Mouse (Mus musculus): ENCODE results near the gene Clybl. TPM values are rescaled to one million over a fixed set of nuclear protein-coding genes. Genes with fewer than 3 reads are reported as not detected.

The Clybl gene
- polyA plus RNA-seq, 1 experiment from 2014 or later = 76.8 TPM

DNA sequence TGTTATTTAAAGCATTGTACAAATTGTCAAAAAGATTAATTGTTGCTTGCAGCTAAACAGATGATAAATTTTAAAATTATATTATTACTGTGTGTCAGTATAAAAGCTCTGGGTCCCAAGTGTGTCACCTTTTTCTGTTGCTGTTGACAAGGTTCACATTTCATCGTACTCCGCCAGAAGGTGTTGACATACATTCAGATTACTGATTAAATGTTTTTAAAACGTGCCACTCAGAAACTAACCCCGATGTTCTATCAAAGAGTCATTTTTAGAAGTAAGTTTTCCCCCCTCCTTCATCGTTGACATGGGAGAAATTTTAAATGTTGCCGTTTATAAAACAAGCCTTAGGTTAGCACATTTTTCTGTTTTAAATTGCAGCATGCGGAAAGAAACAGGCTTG, 83.7 kb downstream of the Clybl start:
- no peaks in the 10 kb centered on the region for H3K9me3 ChIP-seq (replicated peaks; ENCODE audit: control insufficient read depth, low read length)
- 41% methylated on average over 7 of the region's 7 CpGs for WGBS (ENCODE audit: insufficient replicate concordance)
- H3K36me3 ChIP-seq (ENCODE audit: control insufficient read depth, insufficient read depth, low read length) = no peaks in the 10 kb centered on the region
- peak overlapping the region; percentile 35; the same call in 1 of the 2 replicates for H3K4me2 ChIP-seq
- H3K27me3 ChIP-seq (ENCODE audit: control insufficient read depth, insufficient read depth, low read length) = peaks cover 3% of the 10 kb centered on the region; the same call in 1 of the 2 replicates
- H3K9ac ChIP-seq (ENCODE audit: low read depth, low read length) = no peak overlapping the region
- H3K4me3 ChIP-seq (ENCODE audit: low read depth, low read length) = no peak overlapping the region
- H3K4me1 ChIP-seq (ENCODE audit: control insufficient read depth, insufficient read depth, low read length) = no peaks in the 10 kb centered on the region
- no peak for ATAC-seq (replicated peaks; ENCODE audit: insufficient number of reproducible peaks, low FRiP score, low TSS enrichment)
- H3K27ac ChIP-seq (ENCODE audit: low read depth, low read length) = no peak overlapping the region

- no peak for ATAC-seq (replicated peaks; ENCODE audit: insufficient number of reproducible peaks, low FRiP score, low TSS enrichment)
- peaks cover 5% of the 10 kb centered on the region; the same call in 1 of the 2 replicates for H3K27me3 ChIP-seq (ENCODE audit: control insufficient read depth, insufficient read depth, low read length)
- H3K9ac ChIP-seq (ENCODE audit: low read depth, low read length) = no peak overlapping the region
- H3K9me3 ChIP-seq (replicated peaks; ENCODE audit: control insufficient read depth, low read length) = no peaks in the 10 kb centered on the region
- no peak overlapping the region for H3K4me3 ChIP-seq (ENCODE audit: low read depth, low read length)
- H3K27ac ChIP-seq (ENCODE audit: low read depth, low read length) = no peak overlapping the region
- no peak overlapping the region for H3K4me2 ChIP-seq
- WGBS (ENCODE audit: insufficient replicate concordance) = 40% methylated on average over 4 of the region's 4 CpGs
- no peaks in the 10 kb centered on the region for H3K36me3 ChIP-seq (ENCODE audit: control insufficient read depth, insufficient read depth, low read length)
- H3K4me1 ChIP-seq (ENCODE audit: control insufficient read depth, insufficient read depth, low read length) = no peaks in the 10 kb centered on the region
Measured at GRCm38 (mm10) chr14:122267590-122267989, 86.1 kb downstream of the Clybl start.

- no peak overlapping the region for H3K4me3 ChIP-seq (ENCODE audit: low read depth, low read length)
- H3K27ac ChIP-seq (ENCODE audit: low read depth, low read length) = no peak overlapping the region
- no peak for ATAC-seq (replicated peaks; ENCODE audit: insufficient number of reproducible peaks, low FRiP score, low TSS enrichment)
- H3K4me1 ChIP-seq (ENCODE audit: control insufficient read depth, insufficient read depth, low read length) = no peaks in the 10 kb centered on the region
- H3K9me3 ChIP-seq (replicated peaks; ENCODE audit: control insufficient read depth, low read length) = no peaks in the 10 kb centered on the region
- H3K27me3 ChIP-seq (ENCODE audit: control insufficient read depth, insufficient read depth, low read length) = peaks cover 11% of the 10 kb centered on the region; the same call in 1 of the 2 replicates
- no peak overlapping the region; the same call in 1 of the 2 replicates for H3K4me2 ChIP-seq
- H3K9ac ChIP-seq (ENCODE audit: low read depth, low read length) = no peak overlapping the region
- WGBS (ENCODE audit: insufficient replicate concordance) = 42% methylated on average over 14 of the region's 14 CpGs
- H3K36me3 ChIP-seq (ENCODE audit: control insufficient read depth, insufficient read depth, low read length) = no peaks in the 10 kb centered on the region
Measured at GRCm38 (mm10) chr14:122271104-122271746, 89.7 kb downstream of the Clybl start.

GRCm38 (mm10) chr14:122277142-122277541, 95.6 kb downstream of the Clybl start:
- Histone ChIP-seq H3K27me3 (ENCODE audit: control insufficient read depth, insufficient read depth, low read length) (peaks cover 39% of the 10 kb centered on the region), H3K4me2 (no peak overlapping the region), H3K36me3 (ENCODE audit: control insufficient read depth, insufficient read depth, low read length) (no peaks in the 10 kb centered on the region), H3K4me1 (ENCODE audit: control insufficient read depth, insufficient read depth, low read length) (0 out of 2 replicates have a peak, but pooled peaks cover 5% of the 10 kb centered on the region), H3K9ac (ENCODE audit: low read depth, low read length) (no peak overlapping the region), H3K4me3 (ENCODE audit: low read depth, low read length) (no peak overlapping the region), H3K27ac (ENCODE audit: low read depth, low read length) (no peak overlapping the region), H3K9me3 (replicated peaks; ENCODE audit: control insufficient read depth, low read length) (no peaks in the 10 kb centered on the region)
- ATAC-seq (replicated peaks; ENCODE audit: insufficient number of reproducible peaks, low FRiP score, low TSS enrichment) = no peak
- 91% methylated on average over 8 of the region's 8 CpGs for WGBS (ENCODE audit: insufficient replicate concordance)

DNA sequence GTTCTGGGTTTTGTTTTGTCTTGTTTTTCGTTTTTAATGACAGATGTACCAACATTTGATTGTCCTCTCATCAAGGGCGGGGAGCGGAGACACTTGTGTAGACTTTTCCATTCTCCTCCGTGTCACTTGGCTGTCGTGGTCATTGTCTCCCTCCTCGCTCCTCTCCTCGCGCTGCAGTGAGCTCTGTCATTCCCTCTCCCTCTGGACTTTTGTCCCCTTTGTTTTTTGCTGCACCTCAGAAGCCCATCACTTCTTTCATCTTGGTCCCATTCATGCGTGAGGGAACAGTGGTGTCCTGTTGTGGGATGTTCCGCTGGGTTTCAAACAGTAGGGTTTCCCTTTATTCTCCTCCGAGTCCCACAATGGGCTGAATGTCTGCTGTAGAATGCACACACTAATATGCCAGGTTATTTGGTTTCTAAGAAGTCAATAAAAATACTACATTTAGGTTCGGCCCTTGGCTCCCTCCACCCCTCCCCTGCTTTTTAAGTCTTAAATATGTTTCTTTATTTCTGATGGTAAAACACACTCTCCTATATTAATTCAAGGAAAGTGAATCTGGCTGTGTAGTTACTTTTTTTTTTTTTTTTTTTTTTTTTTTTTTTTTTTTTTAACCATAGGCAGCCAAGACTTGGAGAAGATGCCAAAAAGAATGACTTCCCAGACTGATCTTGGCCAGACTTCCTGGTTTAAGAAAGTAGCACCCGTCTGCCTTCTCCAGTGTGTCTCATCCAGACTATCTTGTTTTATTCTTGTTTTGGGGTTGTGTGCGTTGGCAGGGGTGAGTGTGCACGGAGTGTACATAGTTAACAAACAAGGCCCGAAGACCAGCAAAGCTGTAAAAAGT, 98.2 kb downstream of the Clybl start:
- Histone ChIP-seq H3K27ac (ENCODE audit: low read depth, low read length) (no peak overlapping the region), H3K4me2 (no peak overlapping the region), H3K4me3 (ENCODE audit: low read depth, low read length) (no peak overlapping the region), H3K36me3 (ENCODE audit: control insufficient read depth, insufficient read depth, low read length) (no peaks in the 10 kb centered on the region), H3K9me3 (replicated peaks; ENCODE audit: control insufficient read depth, low read length) (no peaks in the 10 kb centered on the region), H3K9ac (ENCODE audit: low read depth, low read length) (no peak overlapping the region), H3K4me1 (ENCODE audit: control insufficient read depth, insufficient read depth, low read length) (0 out of 2 replicates have a peak, but pooled peaks cover 5% of the 10 kb centered on the region), H3K27me3 (ENCODE audit: control insufficient read depth, insufficient read depth, low read length) (peaks cover 49% of the 10 kb centered on the region)
- no peak for ATAC-seq (replicated peaks; ENCODE audit: insufficient number of reproducible peaks, low FRiP score, low TSS enrichment)
- 66% methylated on average over 16 of the region's 16 CpGs for WGBS (ENCODE audit: insufficient replicate concordance)

DNA sequence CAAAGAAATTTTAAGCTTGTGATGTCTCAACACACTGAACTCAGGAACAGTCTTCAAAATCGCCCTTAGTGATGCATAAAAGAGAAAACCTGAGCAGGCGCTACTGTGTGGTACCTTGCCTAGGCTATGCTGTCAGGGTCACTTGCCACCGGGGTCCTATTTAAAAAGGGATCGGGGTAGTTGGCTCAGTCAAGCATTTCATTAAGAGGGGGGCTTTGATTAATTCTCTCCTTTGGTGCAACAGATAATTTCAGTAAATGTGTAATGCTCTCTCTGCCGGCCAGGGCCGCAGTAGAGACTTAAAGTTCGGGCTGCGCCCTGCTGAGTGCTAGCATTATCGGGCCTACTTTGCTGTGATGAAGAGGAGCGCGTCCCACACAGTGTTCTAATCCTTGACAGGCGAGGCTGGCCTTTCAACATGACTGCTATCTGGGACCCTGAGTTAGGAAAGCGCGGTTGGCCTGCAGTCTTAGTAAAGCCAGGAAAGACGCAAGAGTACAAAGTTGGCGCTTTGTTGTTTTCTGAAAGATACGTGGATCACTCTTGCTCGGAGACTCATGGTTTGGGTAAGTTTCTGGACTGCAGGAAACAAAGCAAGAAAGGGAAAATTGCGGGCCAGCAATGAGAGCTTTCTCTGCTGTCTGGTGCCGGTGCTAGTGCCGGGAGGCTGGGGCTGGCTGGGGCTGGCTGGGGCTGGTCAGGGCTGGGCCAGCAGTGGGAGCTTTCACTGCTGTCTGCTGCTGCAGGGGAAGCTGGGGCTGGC, 99.0 kb downstream of the Clybl start:
- H3K4me2 ChIP-seq = peak overlapping the region; percentile 56
- no peaks in the 10 kb centered on the region for H3K9me3 ChIP-seq (replicated peaks; ENCODE audit: control insufficient read depth, low read length)
- H3K9ac ChIP-seq (ENCODE audit: low read depth, low read length) = 0 out of 2 replicates have a peak overlapping the region, but pooled peaks have one; percentile 50
- peaks cover 51% of the 10 kb centered on the region for H3K27me3 ChIP-seq (ENCODE audit: control insufficient read depth, insufficient read depth, low read length)
- no peaks in the 10 kb centered on the region for H3K36me3 ChIP-seq (ENCODE audit: control insufficient read depth, insufficient read depth, low read length)
- no peak overlapping the region for H3K27ac ChIP-seq (ENCODE audit: low read depth, low read length)
- 0 out of 2 replicates have a peak, but pooled peaks have one; percentile 61 for ATAC-seq (replicated peaks; ENCODE audit: insufficient number of reproducible peaks, low FRiP score, low TSS enrichment)
- peak overlapping the region; percentile 16; the same call in 1 of the 2 replicates for H3K4me3 ChIP-seq (ENCODE audit: low read depth, low read length)
- H3K4me1 ChIP-seq (ENCODE audit: control insufficient read depth, insufficient read depth, low read length) = 0 out of 2 replicates have a peak, but pooled peaks cover 5% of the 10 kb centered on the region
- 16% methylated on average over 21 of the region's 21 CpGs for WGBS (ENCODE audit: insufficient replicate concordance)

- Histone ChIP-seq H3K4me3 (ENCODE audit: low read depth, low read length) (no peak overlapping the region), H3K36me3 (ENCODE audit: control insufficient read depth, insufficient read depth, low read length) (no peaks in the 10 kb centered on the region), H3K27ac (ENCODE audit: low read depth, low read length) (no peak overlapping the region), H3K4me1 (ENCODE audit: control insufficient read depth, insufficient read depth, low read length) (0 out of 2 replicates have a peak, but pooled peaks cover 5% of the 10 kb centered on the region), H3K4me2 (peak overlapping the region; percentile 56), H3K9me3 (replicated peaks; ENCODE audit: control insufficient read depth, low read length) (no peaks in the 10 kb centered on the region), H3K9ac (ENCODE audit: low read depth, low read length) (no peak overlapping the region), H3K27me3 (ENCODE audit: control insufficient read depth, insufficient read depth, low read length) (peaks cover 55% of the 10 kb centered on the region)
- ATAC-seq (replicated peaks; ENCODE audit: insufficient number of reproducible peaks, low FRiP score, low TSS enrichment) = no peak
- WGBS (ENCODE audit: insufficient replicate concordance) = 44% methylated on average over 9 of the region's 9 CpGs
Measured at GRCm38 (mm10) chr14:122281072-122281634, 99.6 kb downstream of the Clybl start.

- H3K36me3 ChIP-seq (ENCODE audit: control insufficient read depth, insufficient read depth, low read length) = no peaks in the 10 kb centered on the region
- 0 out of 2 replicates have a peak, but pooled peaks cover 5% of the 10 kb centered on the region for H3K4me1 ChIP-seq (ENCODE audit: control insufficient read depth, insufficient read depth, low read length)
- 54% methylated on average over 5 of the region's 5 CpGs for WGBS (ENCODE audit: insufficient replicate concordance)
- no peak overlapping the region for H3K27ac ChIP-seq (ENCODE audit: low read depth, low read length)
- H3K4me2 ChIP-seq = no peak overlapping the region
- no peak overlapping the region for H3K4me3 ChIP-seq (ENCODE audit: low read depth, low read length)
- no peak overlapping the region for H3K9ac ChIP-seq (ENCODE audit: low read depth, low read length)
- no peaks in the 10 kb centered on the region for H3K9me3 ChIP-seq (replicated peaks; ENCODE audit: control insufficient read depth, low read length)
- ATAC-seq (replicated peaks; ENCODE audit: insufficient number of reproducible peaks, low FRiP score, low TSS enrichment) = no peak
- H3K27me3 ChIP-seq (ENCODE audit: control insufficient read depth, insufficient read depth, low read length) = peaks cover 34% of the 10 kb centered on the region
Measured at GRCm38 (mm10) chr14:122283959-122284358, 102.5 kb downstream of the Clybl start.
